Mouse (Mus musculus): Measurements from ENCODE around the gene Aif1.

DNA sequence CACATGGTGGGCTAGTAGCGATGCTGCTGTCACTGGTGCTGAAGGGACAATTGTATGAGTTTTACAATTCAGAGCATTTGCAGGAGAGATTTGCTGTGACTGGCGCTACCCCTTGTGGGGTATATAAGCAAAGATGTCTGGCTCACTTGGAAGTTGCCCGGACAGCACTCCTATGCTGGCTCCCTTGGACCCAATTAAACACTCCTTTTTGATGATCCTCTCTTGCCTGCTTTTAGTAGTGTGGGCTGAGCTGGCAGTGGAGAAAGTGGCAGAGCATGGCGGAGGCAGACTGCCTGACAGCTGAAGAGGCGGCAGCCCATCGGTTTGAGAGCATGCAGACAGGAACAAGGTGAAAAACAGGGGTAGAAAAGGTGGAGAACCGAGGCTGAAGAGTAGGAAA, 8.1 kb downstream of the Aif1 start:
- TF ChIP-seq POLR2A (IDR thresholded peaks at IDR 0.05; ENCODE audit: insufficient read depth, low read length) (no peak), EP300 (IDR thresholded peaks at IDR 0.05; ENCODE audit: insufficient read depth, low read depth, low read length) (no peak)
